In the genomic region with DNA sequence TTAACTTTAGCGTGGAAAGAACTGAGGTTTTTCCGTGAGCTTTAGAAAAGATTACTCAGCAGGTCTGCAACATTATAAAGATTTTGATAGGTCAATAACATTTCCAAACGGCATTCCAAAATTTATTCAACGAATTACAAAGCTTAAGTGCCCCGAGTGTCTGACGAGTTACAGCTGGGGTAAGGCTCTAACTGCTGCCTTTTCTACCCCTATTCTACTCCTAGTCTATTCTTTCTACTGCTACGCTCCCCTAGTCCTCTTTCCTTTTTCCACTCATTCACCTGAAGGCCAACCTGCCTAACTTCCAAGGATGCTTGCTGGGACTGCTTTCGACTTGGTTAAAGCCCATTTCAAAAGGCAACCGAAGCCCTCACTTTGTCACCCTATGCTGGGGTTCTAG, we compare ENCODE assay signal across 8 mouse cellular contexts. TPM values are rescaled to one million over a fixed set of nuclear protein-coding genes. Genes with fewer than 3 reads are reported as not detected.
DNase-seq lines count a peak whose midpoint lies in the region; ATAC-seq and TF ChIP-seq lines count a peak whose summit lies in the region.

No protein-coding gene starts in this region.

- peak overlapping the region; percentile 79 for H3K27ac ChIP-seq in left cerebral cortex, adult 2 months
- H3K27ac ChIP-seq in embryonic facial prominence, embryonic 10.5 days (replicated peaks) = peak overlapping the region; percentile 89
- H3K27ac ChIP-seq in hindbrain, postnatal 0 days = peak overlapping the region; percentile 91
- H3K27ac ChIP-seq in midbrain, postnatal 0 days (ENCODE audit: low read depth, low read length) = peak overlapping the region; percentile 86

- H3K4me3 ChIP-seq in left cerebral cortex, adult 2 months = peak overlapping the region; percentile 84
- H3K4me3 ChIP-seq in embryonic facial prominence, embryonic 10.5 days = peak overlapping the region; percentile 76
- H3K4me3 ChIP-seq in hindbrain, postnatal 0 days (ENCODE audit: low read length) = peak overlapping the region; percentile 72
- peak overlapping the region; percentile 67 for H3K4me3 ChIP-seq in midbrain, postnatal 0 days (ENCODE audit: low read depth, low read length)

- H3K9ac ChIP-seq in hindbrain, postnatal 0 days (replicated peaks; ENCODE audit: low read length) = peak overlapping the region; percentile 64
- H3K9ac ChIP-seq in midbrain, postnatal 0 days (replicated peaks; ENCODE audit: low read length, poor library complexity, severe bottlenecking) = peak overlapping the region; percentile 66

- peaks cover 16% of the 10 kb centered on the region; the same call in 1 of the 2 replicates for H3K4me1 ChIP-seq in embryonic facial prominence, embryonic 10.5 days
- peaks cover 4% of the 10 kb centered on the region; the same call in 1 of the 2 replicates for H3K4me1 ChIP-seq in hindbrain, postnatal 0 days (ENCODE audit: insufficient read depth, low read length)
- H3K4me1 ChIP-seq in midbrain, postnatal 0 days (ENCODE audit: insufficient read depth, low read length) = no peaks in the 10 kb centered on the region

- no peaks in the 10 kb centered on the region for H3K9me3 ChIP-seq in embryonic facial prominence, embryonic 10.5 days
- no peaks in the 10 kb centered on the region for H3K9me3 ChIP-seq in hindbrain, postnatal 0 days (ENCODE audit: low read length)
- no peaks in the 10 kb centered on the region for H3K9me3 ChIP-seq in midbrain, postnatal 0 days (ENCODE audit: low read length)

- H3K36me3 ChIP-seq in embryonic facial prominence, embryonic 10.5 days (replicated peaks) = peaks cover 16% of the 10 kb centered on the region
- peaks cover 9% of the 10 kb centered on the region; the same call in 1 of the 2 replicates for H3K36me3 ChIP-seq in hindbrain, postnatal 0 days (ENCODE audit: insufficient read depth, low read length)
- H3K36me3 ChIP-seq in midbrain, postnatal 0 days (ENCODE audit: insufficient read depth, low read length) = 0 out of 2 replicates have a peak, but pooled peaks cover 3% of the 10 kb centered on the region

- H3K27me3 ChIP-seq in embryonic facial prominence, embryonic 10.5 days (replicated peaks; ENCODE audit: low read depth, poor library complexity, severe bottlenecking) = no peaks in the 10 kb centered on the region
- H3K27me3 ChIP-seq in hindbrain, postnatal 0 days (ENCODE audit: insufficient read depth, low read length) = no peaks in the 10 kb centered on the region
- no peaks in the 10 kb centered on the region for H3K27me3 ChIP-seq in midbrain, postnatal 0 days (ENCODE audit: insufficient read depth, low read length)

- no peak for TF ChIP-seq CTCF in left cerebral cortex, adult 2 months (IDR thresholded peaks at IDR 0.05)
- TF ChIP-seq CTCF in hindbrain, postnatal 0 days (IDR thresholded peaks at IDR 0.05; ENCODE audit: low read depth) = no peak
- no peak for TF ChIP-seq CTCF in midbrain, postnatal 0 days (IDR thresholded peaks at IDR 0.05)

- no peak for ATAC-seq in hindbrain, postnatal 0 days
- peak; percentile 34; the same call in 1 of the 2 replicates for ATAC-seq in midbrain, postnatal 0 days (ENCODE audit: low FRiP score)

- 35% methylated on average over 9 of the region's 9 CpGs for WGBS in embryonic facial prominence, embryonic 10.5 days
- 24% methylated on average over 9 of the region's 9 CpGs for WGBS in hindbrain, postnatal 0 days
- 29% methylated on average over 9 of the region's 9 CpGs for WGBS in midbrain, postnatal 0 days

- intact Hi-C loops in left cerebral cortex, adult 2 months (cut with DNase I) = loop anchor here (2.0 to 5.0 kb wide), 2 partner anchors 34 to 67 kb away; partner anchors contain the start of gene Ppig

- no peak for DNase-seq in left cerebral cortex, adult 2 months (ENCODE audit: extremely low spot score in 1 of 2, low spot score in 2 of 2)
- DNase-seq in left cerebral cortex, adult 11 months (ENCODE audit: low spot score) = no peak
- DNase-seq in embryonic facial prominence, embryonic 10.5 days (ENCODE audit: low spot score) = no peak
- peak; percentile 1 for DNase-seq in hindbrain, postnatal 0 days (ENCODE audit: low spot score)
- no peak for DNase-seq in midbrain, postnatal 0 days (ENCODE audit: low spot score)
- DNase-seq in ovary, postnatal 10 days (ENCODE audit: low spot score) = no peak
- no peak for DNase-seq in kidney, postnatal 25 days
- DNase-seq in kidney, postnatal 4 days = no peak

- H3K4me2 ChIP-seq in hindbrain, postnatal 0 days (ENCODE audit: low read depth, low read length) = peak overlapping the region; percentile 80
- peak overlapping the region; percentile 83 for H3K4me2 ChIP-seq in midbrain, postnatal 0 days (ENCODE audit: low read depth, low read length, poor library complexity, severe bottlenecking)

RNA-seq across cellular contexts. Expression of gene Ccdc173, which starts 0.4 kb away (rescaled TPM):
- 1 to 10 TPM; 2.8 to 3.3 TPM for total RNA-seq in left cerebral cortex, adult 2 months (2021)
- polyA plus RNA-seq in embryonic facial prominence, embryonic 10.5 days (2016; fragmentation: Nextera tagmentation; extraction: Ambion mirVana) = 2.4 TPM in 2 replicates
- total RNA-seq in hindbrain, postnatal 0 days (2014; rRNA removed) = 0.10 TPM in 1 of 2 replicates, not detected in the other
- polyA plus RNA-seq in hindbrain, postnatal 0 days (2015; fragmentation: Nextera tagmentation; extraction: Ambion mirVana) = 1.7 and 1.9 TPM in 2 replicates
- 0.99 and 1.1 TPM in 2 replicates for total RNA-seq in midbrain, postnatal 0 days (2014; rRNA removed)
- polyA plus RNA-seq in midbrain, postnatal 0 days (2015; fragmentation: Nextera tagmentation; extraction: Ambion mirVana) = 1.4 and 2.0 TPM in 2 replicates

RNA-seq across cellular contexts. Expression of gene Phospho2, which starts 0.4 kb away (rescaled TPM):
- total RNA-seq in left cerebral cortex, adult 2 months (2021) = 10 to 100 TPM; 23.3 to 25.1 TPM
- polyA plus RNA-seq in embryonic facial prominence, embryonic 10.5 days (2016; fragmentation: Nextera tagmentation; extraction: Ambion mirVana) = 26.1 and 28.5 TPM in 2 replicates
- 14.3 and 19.8 TPM in 2 replicates for total RNA-seq in hindbrain, postnatal 0 days (2014; rRNA removed)
- polyA plus RNA-seq in hindbrain, postnatal 0 days (2015; fragmentation: Nextera tagmentation; extraction: Ambion mirVana) = 27.6 and 29.7 TPM in 2 replicates
- total RNA-seq in midbrain, postnatal 0 days (2014; rRNA removed) = 29.7 and 31.8 TPM in 2 replicates
- polyA plus RNA-seq in midbrain, postnatal 0 days (2015; fragmentation: Nextera tagmentation; extraction: Ambion mirVana) = 31.6 and 33.4 TPM in 2 replicates

RNA-seq across cellular contexts. Expression of gene Klhl23, which starts 32.8 kb away (rescaled TPM):
- 10 to 100 TPM; 49.2 to 53.7 TPM for total RNA-seq in left cerebral cortex, adult 2 months (2021)
- polyA plus RNA-seq in embryonic facial prominence, embryonic 10.5 days (2016; fragmentation: Nextera tagmentation; extraction: Ambion mirVana) = 24.3 and 24.7 TPM in 2 replicates
- 104 and 130 TPM in 2 replicates for total RNA-seq in hindbrain, postnatal 0 days (2014; rRNA removed)
- polyA plus RNA-seq in hindbrain, postnatal 0 days (2015; fragmentation: Nextera tagmentation; extraction: Ambion mirVana) = 71.8 and 83.3 TPM in 2 replicates
- total RNA-seq in midbrain, postnatal 0 days (2014; rRNA removed) = 147 and 164 TPM in 2 replicates
- polyA plus RNA-seq in midbrain, postnatal 0 days (2015; fragmentation: Nextera tagmentation; extraction: Ambion mirVana) = 84.1 and 99.2 TPM in 2 replicates
